Mouse (Mus musculus) adrenal gland (tissue): ENCODE results near the gene Scd2.
"Not testable (repeated sequence)": the region's sequence is repeated elsewhere in the genome, so short reads cannot be mapped to it uniquely, and the experiment has no call there.

Experiments used
- intact Hi-C: fragments of 180-260 bp; cut with DNase I; formaldehyde crosslinking; loops from one replicate; pipeline ENCODE4 v1.15.1; 2025
- long read RNA-seq, 2 experiments: library from polyadenylated mRNA; unstranded; transcript quantifications; one replicate each; pipeline ENCODE4 v2.0.0; 2020; ENCODE audit warnings: borderline replicate concordance in 1 of 2; ENCODE audit not compliant: insufficient replicate concordance in 1 of 2

The Scd2 gene
- long read RNA-seq, experiment 1, full-length matches to known transcripts, result 5 of 147 reads
- long read RNA-seq, experiment 1, partial matches to known transcripts, result 1 of 147 reads
- long read RNA-seq, experiment 1, other reads (novel, unspliced or antisense), result 141 of 147 reads
- long read RNA-seq, experiment 2, full-length matches to known transcripts, result 10 of 133 reads
- long read RNA-seq, experiment 2, partial matches to known transcripts, result 3 of 133 reads
- long read RNA-seq, experiment 2, other reads (novel, unspliced or antisense), result 120 of 133 reads

DNA sequence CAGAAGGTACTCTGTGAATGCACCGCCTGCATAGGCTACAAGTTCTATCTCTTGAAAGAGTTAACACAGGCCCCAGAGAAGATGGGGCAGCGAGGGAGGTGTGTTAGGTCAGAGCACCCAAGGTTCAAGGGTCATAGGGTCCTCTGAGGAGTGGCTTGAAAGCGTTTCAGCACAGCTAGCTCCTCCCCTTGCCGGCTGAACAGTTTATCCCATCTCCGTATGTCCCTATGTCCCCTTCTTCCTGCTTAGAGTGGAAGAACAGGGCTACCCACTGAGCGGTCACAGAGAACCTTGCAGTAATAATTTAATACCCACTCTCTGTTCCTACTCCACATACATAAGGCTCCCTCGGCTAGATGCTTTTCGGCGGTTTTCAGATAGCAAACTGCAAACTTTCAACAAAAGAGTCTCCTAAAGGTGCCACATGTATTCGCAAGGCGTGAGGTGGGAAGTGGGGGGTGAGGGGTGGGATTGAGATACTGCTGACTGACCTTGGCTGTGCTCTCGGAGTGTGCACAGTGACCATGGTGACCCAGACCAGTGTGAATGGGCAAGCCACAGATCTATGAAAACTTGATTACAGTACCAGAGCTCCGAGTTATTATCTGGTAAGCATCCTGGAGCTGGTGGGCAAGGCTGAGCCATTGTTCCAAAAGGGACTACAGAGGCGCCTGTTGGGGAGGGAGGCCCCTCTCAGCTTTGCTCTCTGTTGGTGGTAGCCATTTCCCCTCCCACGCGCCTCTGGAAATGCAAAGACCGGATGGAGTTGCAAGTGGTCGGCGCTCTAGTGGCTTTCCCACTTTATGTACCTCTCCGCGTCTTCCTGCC, at the start of gene Scd2:
TSS of gene Scd2 (plus strand) at position 734 of the 828 bp plus-strand sequence.
- intact Hi-C loops, result no loop called here

DNA sequence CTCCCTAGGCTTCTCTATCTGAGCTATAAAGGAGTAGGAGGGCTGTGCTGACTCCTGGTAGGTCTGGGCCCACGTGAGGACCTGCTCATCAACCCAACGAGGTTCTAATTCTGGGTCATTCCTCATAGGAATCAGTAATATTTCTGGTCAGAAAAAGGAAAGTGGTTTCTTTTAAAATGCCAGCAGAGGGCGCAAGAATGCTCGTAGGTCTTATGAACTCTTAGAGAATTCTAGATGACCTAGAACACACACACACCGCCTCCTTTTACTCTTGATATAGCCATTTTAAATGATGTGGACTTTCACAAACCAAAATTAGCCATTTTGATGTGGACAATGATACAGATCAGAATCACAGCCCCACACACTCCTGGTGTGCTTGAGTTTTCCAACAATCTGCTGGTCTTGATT, 47.7 kb upstream of the Scd2 start:
- intact Hi-C loops, result loop anchor here (1.0 to 5.0 kb wide), 2 partner anchors 49 to 117 kb away; no protein-coding TSS in a partner anchor

DNA sequence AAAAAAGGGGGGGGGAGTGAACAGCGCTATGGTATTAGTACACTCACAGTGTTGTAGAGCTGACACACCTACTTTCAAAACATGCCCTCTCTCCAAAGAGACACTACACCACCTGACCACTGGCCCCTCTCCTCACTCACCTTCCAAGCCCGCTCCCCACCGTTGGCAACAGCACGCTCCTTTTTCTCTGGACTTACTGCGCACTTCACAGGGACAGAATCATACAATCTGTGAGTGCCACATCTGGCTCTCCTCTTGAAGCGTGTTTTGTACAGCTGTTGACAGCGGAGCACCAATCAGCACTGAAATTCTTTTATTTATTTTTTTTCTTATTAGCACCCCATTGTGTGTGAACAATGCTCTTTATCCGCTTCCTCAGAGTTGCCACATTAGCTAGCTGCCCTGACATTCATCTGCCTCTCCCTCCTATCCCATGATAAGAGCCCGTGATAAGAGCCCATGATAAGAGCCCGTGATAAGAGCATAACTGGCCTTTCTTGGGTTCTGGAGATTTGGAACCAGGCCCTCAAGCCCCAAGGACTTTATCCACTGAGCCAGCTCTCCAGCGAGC, 47.0 kb upstream of the Scd2 start:
- intact Hi-C loops, result loop anchor here (1.0 to 5.0 kb wide), 2 partner anchors 48 to 116 kb away; no protein-coding TSS in a partner anchor

DNA sequence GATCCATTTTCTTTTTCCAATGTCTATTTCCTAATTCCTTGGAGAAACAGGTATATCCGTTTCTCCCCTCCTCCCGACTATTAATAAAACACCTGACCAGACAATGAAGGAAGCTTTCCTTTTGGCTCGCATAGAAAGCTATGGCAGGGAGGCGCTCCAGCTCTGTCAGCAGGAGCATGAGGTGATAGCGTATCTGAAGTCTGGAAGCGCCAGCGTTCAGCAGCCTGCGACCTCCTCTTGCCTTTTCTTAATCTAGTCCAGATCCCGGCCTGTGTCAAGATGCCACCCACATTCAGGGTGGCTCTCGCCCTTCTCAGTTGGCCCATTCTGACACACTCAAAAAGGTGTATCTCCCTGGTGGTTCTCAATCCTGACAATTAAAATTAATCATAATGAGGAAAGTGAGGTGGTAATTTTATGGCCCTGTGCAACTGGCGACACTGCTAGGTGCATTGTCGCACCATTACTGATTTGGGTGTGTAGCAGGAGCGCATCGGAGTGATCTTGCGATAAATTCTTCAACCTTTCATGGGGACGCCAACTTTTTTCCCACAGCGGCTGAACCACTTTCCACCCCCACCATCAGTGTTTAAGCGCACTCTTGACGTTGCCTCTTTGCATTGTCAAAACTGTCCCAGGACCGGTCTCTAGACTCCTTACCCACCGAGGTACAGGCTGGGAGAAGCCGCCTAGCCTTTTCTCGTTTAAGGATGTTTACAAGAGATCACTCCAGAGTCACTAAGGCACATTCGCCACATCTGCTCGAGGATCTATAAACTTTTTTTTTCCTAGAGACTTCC, 46.0 kb upstream of the Scd2 start:
- intact Hi-C loops, result loop anchor here (5.0 kb wide), 1 partner anchor 115 kb away; no protein-coding TSS in a partner anchor

DNA sequence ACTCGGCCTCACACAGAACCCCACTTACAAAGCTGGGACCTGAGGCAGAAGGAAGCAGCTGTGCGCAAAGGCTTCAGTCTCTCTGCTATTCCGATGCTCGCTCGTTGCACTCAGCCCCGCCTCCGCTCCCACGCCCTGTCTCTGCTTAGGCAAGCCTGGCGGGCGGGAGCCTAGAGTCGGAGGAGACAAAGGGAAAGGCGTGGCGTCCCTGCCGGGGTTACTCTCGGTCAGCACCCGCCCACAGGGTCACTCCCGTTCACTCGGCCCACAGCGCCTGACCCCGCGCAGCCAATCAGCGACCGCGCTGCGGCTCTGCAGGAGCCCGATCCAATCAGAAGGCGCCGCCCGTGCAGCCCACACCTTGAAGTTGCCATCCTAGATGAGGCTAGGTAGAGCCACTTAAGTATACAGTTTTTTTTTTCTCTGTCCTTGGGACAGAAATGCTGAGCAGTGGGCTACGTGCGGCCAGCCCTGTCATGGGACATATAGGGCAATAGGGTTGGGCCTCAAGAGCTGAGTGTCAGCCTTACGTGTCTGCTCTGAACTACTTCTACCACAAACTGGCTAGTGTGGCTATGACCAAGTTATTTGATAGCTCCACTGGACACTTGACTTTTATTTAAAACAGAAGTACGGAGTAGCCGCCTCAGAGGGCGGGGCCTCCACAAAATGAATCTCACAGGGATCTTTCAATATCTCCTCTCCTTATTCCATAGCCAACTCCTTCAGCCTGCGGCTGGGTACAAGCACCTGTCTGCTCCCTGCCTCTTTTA, 45.2 kb upstream of the Scd2 start:
- intact Hi-C loops, result loop anchor here (5.0 kb wide), 1 partner anchor 114 kb away; no protein-coding TSS in a partner anchor

DNA sequence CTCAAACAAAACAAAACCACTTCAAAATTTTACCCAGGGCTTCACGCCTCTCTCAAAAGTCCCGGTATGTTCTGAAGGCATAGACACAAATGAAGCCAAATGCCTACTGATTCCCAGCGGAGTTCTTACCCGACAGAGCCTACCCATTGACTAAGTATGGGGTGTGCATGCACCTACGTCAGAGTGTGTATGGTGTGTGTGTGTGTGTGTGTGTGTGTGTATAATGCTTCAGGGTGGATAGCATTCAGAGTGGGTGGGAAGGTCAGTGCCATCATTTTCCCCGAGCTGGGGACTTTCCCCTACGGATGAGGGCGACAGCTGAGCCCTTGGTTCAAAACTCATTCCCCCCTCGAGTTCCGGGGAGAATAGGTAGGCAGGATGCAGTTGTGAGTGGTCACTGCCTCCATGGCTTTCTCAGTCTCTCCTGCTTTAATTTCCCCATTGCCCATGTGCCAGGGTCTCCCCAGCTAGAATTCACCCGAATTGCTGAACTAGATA, 44.6 kb upstream of the Scd2 start:
- intact Hi-C loops, result loop anchor here (5.0 kb wide), 1 partner anchor 113 kb away; no protein-coding TSS in a partner anchor

DNA sequence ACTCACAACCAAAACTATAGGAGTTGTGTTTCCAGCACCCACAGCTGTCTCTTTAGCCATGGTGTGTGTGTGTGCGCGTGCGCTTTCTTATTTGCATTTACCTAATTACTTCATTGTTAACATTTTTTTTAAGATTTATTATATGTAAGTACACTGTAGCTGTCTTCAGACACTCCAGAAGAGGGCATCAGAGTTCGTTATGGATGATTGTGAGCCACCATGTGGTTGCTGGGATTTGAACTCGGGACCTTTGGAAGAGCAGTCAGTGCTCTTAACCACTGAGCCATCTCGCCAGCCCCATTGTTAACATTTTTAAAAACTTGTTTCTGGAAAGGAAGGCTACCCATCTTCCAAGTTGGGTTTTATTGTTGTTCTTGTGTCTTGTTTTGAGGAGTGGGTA, 42.3 kb upstream of the Scd2 start:
- intact Hi-C loops, result not testable (repeated sequence)

DNA sequence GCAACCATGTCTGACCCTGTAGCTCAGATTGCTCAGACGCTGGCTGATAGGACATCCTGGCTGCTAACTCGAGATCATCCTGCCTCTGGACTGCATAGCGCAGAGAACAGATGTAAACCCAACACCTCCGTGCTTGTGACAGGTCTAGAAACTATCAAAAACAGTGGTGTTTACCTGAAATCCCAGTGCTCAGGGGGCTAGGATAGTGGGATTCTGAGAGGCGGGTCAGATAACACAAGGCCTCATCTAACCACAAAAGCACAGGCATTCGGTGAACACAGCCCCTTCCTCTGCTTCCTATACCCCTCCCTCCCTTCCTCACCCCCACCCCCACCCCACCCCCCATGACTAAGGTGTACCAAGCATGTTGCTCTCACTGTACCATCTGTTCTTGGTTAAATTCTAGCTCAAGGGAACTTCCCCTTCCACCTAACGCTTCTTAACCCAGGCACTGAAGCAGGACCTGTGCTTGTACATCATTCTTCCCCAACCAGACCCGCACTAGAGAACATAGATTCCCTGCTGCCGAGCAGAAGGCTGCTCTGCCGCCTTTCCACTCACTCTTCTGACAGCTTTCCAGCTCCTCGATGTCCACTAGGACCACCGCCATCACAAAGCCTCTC, 41.4 kb upstream of the Scd2 start:
- intact Hi-C loops, result no loop called here

DNA sequence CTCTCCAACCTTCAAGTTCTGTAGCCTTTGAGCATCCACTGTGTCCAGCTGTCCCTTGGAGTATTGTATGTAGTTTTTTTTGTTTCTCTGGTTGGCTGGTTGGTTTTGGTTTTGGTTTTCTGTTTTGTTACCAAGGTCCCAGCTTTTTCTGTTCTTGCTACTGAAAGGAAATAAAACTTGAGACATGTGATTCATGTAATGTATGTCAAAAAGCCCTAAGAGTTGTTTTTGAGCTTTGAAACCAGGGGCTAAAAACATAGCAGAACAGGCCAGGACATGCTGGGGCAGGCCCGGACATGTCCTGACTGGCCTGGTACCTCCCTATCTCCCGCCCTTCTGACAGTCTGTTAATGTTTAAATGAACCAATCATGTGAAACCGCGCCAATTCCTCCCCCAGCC, 39.4 kb upstream of the Scd2 start:
- intact Hi-C loops, result not testable (repeated sequence)

DNA sequence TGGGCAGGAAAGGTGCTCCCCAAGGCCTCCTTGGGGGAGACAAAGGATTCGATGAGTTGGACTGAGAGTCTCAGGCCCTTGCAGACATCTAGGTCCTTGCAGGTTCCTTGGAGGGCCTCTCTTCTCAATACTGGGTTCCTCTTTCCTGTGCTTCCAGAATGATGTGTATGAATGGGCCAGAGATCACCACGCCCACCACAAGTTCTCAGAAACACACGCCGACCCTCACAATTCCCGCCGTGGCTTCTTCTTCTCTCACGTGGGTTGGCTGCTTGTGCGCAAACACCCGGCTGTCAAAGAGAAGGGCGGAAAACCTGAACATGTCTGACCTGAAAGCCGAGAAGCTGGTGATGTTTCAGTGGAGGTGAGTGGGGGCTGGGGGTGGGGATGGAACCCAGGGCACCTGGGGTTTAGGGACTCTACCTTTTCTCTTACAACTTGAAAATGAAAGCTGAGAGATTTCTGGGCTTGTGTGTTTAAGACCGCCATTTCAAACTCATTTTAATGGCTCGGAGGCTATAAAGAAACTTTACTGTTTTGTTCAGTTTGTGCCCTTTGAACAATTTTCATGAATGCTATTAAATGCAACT, 36.0 kb upstream of the Scd2 start:
- intact Hi-C loops, result no loop called here

DNA sequence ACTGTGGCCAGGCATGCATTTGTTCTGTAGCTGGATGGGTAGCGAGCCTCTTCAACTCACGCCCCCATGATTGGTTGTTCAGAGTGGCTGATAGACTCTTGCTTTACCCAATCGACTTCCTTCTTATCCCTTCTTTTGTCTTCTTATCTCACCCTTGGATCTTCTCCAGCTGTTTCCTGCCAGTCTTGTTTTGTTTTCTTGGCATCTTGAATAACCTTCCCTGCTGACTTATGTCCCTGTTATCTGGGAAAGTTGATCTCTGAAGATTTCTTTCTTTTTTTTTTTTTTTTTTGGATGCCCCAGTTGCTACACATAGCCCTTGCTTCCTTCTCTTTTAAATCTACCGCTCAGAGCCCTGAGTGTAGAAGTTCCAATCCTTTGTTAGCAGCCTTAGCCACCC, 34.0 kb upstream of the Scd2 start:
- intact Hi-C loops, result no loop called here

DNA sequence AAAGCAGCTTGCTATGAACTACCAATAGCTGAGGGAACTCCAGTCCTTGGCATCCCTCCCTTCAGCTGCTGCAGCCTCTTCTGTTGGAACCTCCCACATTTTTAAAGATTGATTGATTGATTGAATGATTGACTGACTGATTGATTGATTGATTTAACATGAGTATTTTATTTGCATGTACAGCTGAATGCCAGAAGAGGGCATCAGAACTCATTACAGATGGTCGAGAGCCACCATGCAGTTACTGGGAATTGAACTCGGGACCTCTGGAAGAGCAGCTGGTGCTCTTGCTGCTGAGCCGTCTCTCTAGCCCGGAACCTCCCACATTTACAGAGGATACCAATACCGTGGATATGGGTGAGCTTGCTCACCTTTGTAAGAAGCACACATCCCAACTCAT, 33.0 kb upstream of the Scd2 start:
- intact Hi-C loops, result no loop called here

DNA sequence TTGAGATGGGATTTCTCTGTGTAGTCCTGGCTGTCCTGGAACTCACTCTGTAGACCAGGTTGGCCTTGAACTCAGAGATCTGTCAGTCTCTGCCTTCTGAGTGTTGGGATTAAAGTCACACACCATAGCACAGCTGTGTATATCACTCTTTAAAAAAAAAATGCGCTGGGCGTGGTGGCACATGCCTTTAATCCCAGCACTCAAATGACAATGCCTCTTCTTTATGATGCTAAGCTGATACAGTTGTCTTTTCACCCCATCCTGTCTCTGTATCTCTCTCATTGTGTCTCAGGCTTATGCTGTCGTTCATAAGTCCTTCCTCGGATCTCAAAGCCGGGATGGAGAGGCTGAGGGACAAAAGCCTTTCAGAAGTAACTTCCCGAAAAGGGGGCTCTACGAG, 31.7 kb upstream of the Scd2 start:
- intact Hi-C loops, result no loop called here

DNA sequence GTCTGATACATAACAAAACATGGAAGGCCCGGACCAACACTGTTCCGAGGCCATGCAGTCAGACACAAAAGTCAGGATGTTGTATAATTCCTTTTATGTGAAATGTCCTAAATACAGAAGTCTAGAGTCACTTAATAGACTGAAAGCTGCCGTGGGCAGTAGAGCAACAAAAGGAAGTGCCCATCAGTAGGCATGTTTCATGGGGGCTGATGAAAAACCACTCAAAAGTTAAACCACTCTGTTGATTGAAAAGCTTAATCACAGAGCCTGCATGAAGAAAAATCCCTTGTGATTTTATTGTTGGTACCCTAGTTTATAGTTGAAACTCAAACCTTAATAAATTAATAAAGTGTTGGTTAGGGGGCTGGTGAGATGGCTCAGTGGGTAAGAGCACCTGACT, 29.9 kb upstream of the Scd2 start:
- intact Hi-C loops, result no loop called here

DNA sequence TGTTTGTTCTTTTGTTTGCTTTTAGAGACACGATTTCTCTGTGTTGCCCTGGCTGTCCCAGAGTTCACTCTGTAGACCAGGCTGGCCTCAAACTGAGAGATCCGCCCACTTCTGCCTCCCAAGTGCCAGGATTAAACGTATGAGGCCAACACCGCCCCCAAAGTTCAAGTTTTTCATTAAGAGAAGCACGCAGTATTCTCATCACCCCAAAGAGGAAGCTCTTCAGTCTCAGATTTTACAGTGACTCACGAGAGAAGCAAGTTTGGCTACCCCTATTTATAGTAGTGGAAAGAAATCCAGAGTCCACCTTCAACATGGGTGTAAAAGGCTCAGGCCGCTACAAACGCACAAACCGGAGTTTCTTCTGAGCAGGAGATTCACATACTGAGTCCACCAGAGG, 29.2 kb upstream of the Scd2 start:
- intact Hi-C loops, result no loop called here

DNA sequence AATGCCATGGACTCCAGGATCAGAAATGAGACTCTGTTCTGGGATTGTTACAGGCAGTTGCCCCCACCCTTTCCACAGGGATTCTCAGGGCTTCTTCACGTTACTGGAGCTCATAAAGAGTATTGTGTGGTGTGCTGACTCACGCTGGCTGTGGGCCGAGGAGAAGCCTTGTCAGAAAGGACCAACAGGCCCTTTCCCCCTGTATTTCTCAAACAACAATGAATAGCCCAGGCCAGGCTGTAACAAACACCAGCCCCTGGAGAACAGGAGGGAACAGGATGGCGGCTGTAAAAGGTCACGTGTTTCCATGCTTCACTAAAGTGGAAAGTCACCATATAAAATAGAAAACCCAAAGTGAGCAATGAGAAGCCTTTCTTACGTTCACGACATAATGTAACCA, 28.2 kb upstream of the Scd2 start:
- intact Hi-C loops, result no loop called here

DNA sequence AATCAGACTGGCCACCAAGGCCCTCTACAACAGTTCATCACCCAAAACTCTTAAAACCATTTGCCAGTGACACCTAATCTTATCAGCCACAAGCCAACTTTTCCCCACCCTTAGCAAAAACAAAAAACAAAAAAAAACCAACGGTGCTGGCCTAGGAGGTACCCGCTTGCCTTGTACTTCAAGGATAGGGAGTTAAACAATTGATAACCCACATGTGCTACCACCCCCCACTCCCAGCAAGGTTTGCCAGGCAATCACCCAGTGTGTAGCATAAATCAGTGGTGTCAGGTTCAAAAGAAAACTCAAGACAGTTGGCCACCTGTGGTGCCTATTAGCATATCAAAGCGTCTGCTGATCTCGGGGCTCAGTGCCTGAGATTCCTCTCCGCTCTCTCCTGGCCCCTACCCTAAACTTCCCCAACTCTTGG, 27.6 kb upstream of the Scd2 start:
- intact Hi-C loops, result loop anchor here (2.0 kb wide), 1 partner anchor 29 kb away; no protein-coding TSS in a partner anchor

DNA sequence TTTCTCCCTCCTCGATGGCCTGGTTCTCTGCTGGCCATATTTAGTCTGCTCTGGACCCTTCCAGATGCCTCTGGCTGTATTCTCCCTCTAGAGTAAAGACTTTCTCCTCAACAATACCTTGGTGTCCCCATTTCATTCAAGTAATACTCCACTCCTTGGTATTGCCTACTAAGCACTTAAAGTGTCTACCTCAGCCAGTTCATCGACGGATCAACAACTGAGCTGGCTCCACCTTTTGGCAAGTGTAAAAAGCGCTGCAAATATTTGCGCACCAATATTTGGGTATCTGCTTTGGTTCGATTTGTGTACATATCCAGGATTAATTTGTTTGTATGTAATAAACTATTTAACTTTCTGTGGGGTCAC, 27.0 kb upstream of the Scd2 start:
- intact Hi-C loops, result loop anchor here (2.0 kb wide), 1 partner anchor 28 kb away; no protein-coding TSS in a partner anchor

DNA sequence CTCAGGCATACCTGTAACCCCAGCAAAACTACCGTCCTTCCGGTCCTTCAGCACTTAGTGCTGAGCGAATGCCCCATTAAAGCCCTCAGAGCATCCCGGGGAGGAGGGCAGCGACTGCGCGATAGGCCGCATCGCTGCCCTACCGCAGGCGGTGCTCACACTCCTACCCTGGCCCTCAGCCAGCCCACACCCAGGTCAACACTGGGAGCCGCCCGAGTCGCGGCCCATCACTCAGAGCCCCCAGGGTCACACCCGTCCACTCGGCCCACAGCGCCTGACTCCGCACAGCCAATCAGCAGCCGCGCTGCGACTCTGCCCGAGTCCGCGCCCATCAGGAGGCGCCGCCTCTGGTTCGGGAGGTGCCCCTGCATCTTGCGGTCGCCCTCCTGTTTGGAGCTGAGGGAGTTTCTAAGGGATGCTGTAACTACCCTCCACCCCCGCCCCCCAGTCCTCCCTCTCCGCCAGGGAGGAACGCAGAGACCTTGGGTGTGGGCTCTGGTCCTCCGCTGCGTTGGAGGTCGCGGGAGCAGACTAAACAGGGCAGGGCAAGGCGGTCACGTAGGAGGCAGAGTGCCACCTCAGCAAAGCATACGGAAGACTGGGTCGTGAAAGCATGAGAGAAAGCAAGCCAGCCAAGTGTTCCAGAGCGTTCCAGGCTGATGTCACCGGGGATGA, 26.5 kb upstream of the Scd2 start:
- intact Hi-C loops, result loop anchor here (2.0 kb wide), 1 partner anchor 28 kb away; no protein-coding TSS in a partner anchor
